Comparison of ENCODE assay signal across 8 mouse cellular contexts in the genomic region with DNA sequence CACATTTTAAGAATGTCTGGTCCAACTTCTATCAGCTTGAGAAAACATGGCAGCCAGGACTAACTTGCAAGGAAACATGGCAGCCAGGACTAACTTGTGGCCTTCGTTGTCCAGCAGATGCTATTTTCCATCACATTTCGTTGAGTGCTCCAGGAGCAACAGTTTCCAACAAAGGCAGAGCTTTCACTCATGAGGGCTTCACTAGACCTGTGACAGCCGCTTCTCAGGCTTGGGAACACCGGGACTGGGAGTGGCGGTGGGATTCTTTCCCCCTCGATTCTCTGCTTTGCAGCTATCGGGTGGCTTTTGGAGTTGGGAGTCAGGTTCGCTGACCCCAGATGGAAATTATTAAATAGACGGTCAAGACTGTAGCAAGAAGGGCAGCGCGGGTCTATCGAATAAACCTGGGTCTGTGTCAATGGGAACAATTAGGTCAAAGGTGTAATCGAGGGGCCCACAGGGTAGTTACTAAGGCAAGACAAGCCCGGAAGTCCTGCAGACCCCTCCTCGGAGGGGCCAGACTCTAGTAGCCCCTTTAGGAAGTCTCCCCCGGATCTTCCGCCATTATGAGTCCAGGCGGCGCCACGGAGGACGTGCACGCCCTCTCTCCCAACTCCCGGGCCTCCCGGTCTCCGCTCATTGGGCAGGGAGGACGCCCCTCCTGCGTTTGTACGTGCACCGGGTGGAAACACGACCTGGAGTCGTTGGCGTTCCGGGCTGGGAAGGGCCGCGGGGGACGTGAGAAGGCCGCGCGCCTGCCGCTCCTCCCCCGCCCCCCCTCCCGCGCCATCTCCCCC. TPM values are rescaled to one million over a fixed set of nuclear protein-coding genes. Genes with fewer than 3 reads are reported as not detected.
DNase-seq lines count a peak whose midpoint lies in the region; ATAC-seq and TF ChIP-seq lines count a peak whose summit lies in the region.

A gene (plus strand): TSS at position 590 of the 797 bp plus-strand sequence.

- ATAC-seq in G1E (ENCODE audit: extremely low read depth, insufficient number of reproducible peaks, low FRiP score, poor library complexity, severe bottlenecking) = peak; percentile 93
- peak; percentile 98 for ATAC-seq in forebrain, postnatal 0 days
- ATAC-seq in lung, embryonic 15.5 days (ENCODE audit: borderline replicate concordance, extremely low read depth, low FRiP score, low TSS enrichment) = peak; percentile 98

- peak within 1 kb of the TSS; percentile 92 for H3K4me3 ChIP-seq in G1E (ENCODE audit: low read depth, low read length)
- peak within 1 kb of the TSS; percentile 96 for H3K4me3 ChIP-seq in forebrain, postnatal 0 days (ENCODE audit: low read depth, low read length)
- peak within 1 kb of the TSS; percentile 99 for H3K4me3 ChIP-seq in lung, embryonic 15.5 days

- WGBS in forebrain, postnatal 0 days = 5% methylated on average over 40 of the region's 43 CpGs
- WGBS in lung, embryonic 15.5 days = 3% methylated on average over 42 of the region's 43 CpGs

- no peaks in the 10 kb centered on the region for H3K9me3 ChIP-seq in G1E (replicated peaks)
- H3K9me3 ChIP-seq in forebrain, postnatal 0 days (ENCODE audit: low read length) = no peaks in the 10 kb centered on the region
- H3K9me3 ChIP-seq in lung, embryonic 15.5 days = no peaks in the 10 kb centered on the region

- peaks cover 29% of the 10 kb centered on the region for H3K4me1 ChIP-seq in G1E (ENCODE audit: insufficient read depth, low read depth, low read length)
- H3K4me1 ChIP-seq in forebrain, postnatal 0 days (ENCODE audit: insufficient read depth) = peaks cover 8% of the 10 kb centered on the region
- H3K4me1 ChIP-seq in lung, embryonic 15.5 days = peaks cover 27% of the 10 kb centered on the region

- peak within 1 kb of the TSS; percentile 96 for H3K9ac ChIP-seq in forebrain, postnatal 0 days
- H3K9ac ChIP-seq in lung, embryonic 15.5 days = peak within 1 kb of the TSS; percentile 99

- H3K27ac ChIP-seq in forebrain, postnatal 0 days (ENCODE audit: low read depth, low read length) = peak within 1 kb of the TSS; percentile 94
- H3K27ac ChIP-seq in lung, embryonic 15.5 days = peak within 1 kb of the TSS; percentile 97

- peak within 1 kb of the TSS; percentile 73 for H3K4me2 ChIP-seq in forebrain, postnatal 0 days (ENCODE audit: low read depth)
- H3K4me2 ChIP-seq in lung, embryonic 15.5 days = peak within 1 kb of the TSS; percentile 60

- TF ChIP-seq CTCF in G1E (IDR thresholded peaks at IDR 0.05; ENCODE audit: low read depth, low read length) = no peak
- TF ChIP-seq CTCF in forebrain, postnatal 0 days (IDR thresholded peaks at IDR 0.05; ENCODE audit: low read depth) = peak; percentile 42; the same call in 1 of the 2 replicates

- peak; percentile 97 for DNase-seq in G1E (ENCODE audit: low spot score)
- peak; percentile 91 to 92 for DNase-seq in cerebellum, adult 18-20 months
- DNase-seq in forebrain, postnatal 0 days = peak; percentile 99
- peak; percentile 98 for DNase-seq in heart, postnatal 4 days
- DNase-seq in layer of hippocampus, adult 8-10 months (ENCODE audit: low spot score in 2 of 2) = peak; percentile 87 to 88
- peak; percentile 91 for DNase-seq in ovary, adult 18-20 months (ENCODE audit: low spot score)
- DNase-seq in thymus, postnatal 0 days (ENCODE audit: low spot score) = peak; percentile 97

- H3K36me3 ChIP-seq in G1E (replicated peaks) = peaks cover 13% of the 10 kb centered on the region
- H3K36me3 ChIP-seq in forebrain, postnatal 0 days (ENCODE audit: insufficient read depth) = no peaks in the 10 kb centered on the region
- no peaks in the 10 kb centered on the region for H3K36me3 ChIP-seq in lung, embryonic 15.5 days

- H3K27me3 ChIP-seq in G1E (ENCODE audit: insufficient read depth, low read length) = no peaks in the 10 kb centered on the region
- H3K27me3 ChIP-seq in forebrain, postnatal 0 days (ENCODE audit: insufficient read depth, low read length) = peaks cover 4% of the 10 kb centered on the region; the same call in 1 of the 2 replicates
- H3K27me3 ChIP-seq in lung, embryonic 15.5 days = peaks cover 16% of the 10 kb centered on the region

RNA-seq across cellular contexts. Expression of the gene that starts here (rescaled TPM):
- 61.2 and 70.9 TPM in 2 replicates for total RNA-seq in G1E (2014; fragmentation: Nextera tagmentation)
- total RNA-seq in G1E (2017) = 84.7 and 90.8 TPM in 2 replicates
- polyA plus RNA-seq in G1E (2012) = 30.3 and 33.9 TPM in 2 replicates
- 118 and 147 TPM in 2 replicates for total RNA-seq in forebrain, postnatal 0 days (2014; rRNA removed)
- 154 and 159 TPM in 2 replicates for polyA plus RNA-seq in forebrain, postnatal 0 days (2015; fragmentation: Nextera tagmentation; extraction: Ambion mirVana)
- 100 to 1,000 TPM; 127 TPM for total RNA-seq in heart, postnatal 4 days (2021)
- 10 to 100 TPM; 75.9 to 92.0 (median 87.8) TPM for total RNA-seq in layer of hippocampus, adult 8-10 months (2022)
- 146 and 149 TPM in 2 replicates for polyA plus RNA-seq in lung, embryonic 15.5 days (2015; fragmentation: Nextera tagmentation; extraction: Ambion mirVana)
- polyA plus RNA-seq in thymus, postnatal 0 days (2015; fragmentation: Nextera tagmentation; extraction: Ambion mirVana) = 86.3 and 93.3 TPM in 2 replicates

Comparison
In these comparisons a context has a peak if more than half of its experiments do, and no peak if none do; other contexts are left out.
1. Peak in every context shown above with its lines: DNase-seq, ATAC-seq, H3K4me3 ChIP-seq and H3K27ac ChIP-seq.